Mouse (Mus musculus): ENCODE measurements around the gene Nmu.

Gene Nmu

GRCm38 (mm10) chr5:76363453-76364104, at the start of gene Nmu:
Nmu (minus strand) TSS chr5:76363788.
- DNase-seq = no peak

GRCm38 (mm10) chr5:76411697-76412096, 48.1 kb upstream of the Nmu start:
- no peak for DNase-seq

- no peak for DNase-seq
Measured at GRCm38 (mm10) chr5:76394382-76394781, 30.8 kb upstream of the Nmu start.

- no peak for DNase-seq
Measured at GRCm38 (mm10) chr5:76389041-76389795, 25.6 kb upstream of the Nmu start.

GRCm38 (mm10) chr5:76388474-76388873, 24.9 kb upstream of the Nmu start:
- no peak for DNase-seq

GRCm38 (mm10) chr5:76383673-76384072, 20.1 kb upstream of the Nmu start:
- DNase-seq = no peak

GRCm38 (mm10) chr5:76381836-76382235, 18.2 kb upstream of the Nmu start:
- DNase-seq = no peak

GRCm38 (mm10) chr5:76379216-76379615, 15.6 kb upstream of the Nmu start:
- no peak for DNase-seq

GRCm38 (mm10) chr5:76369215-76369840, 5.7 kb upstream of the Nmu start:
- no peak for DNase-seq

- DNase-seq = no peak
Measured at GRCm38 (mm10) chr5:76365406-76365805, 1.8 kb upstream of the Nmu start.

- DNase-seq = no peak
Measured at GRCm38 (mm10) chr5:76360786-76361185, 2.8 kb downstream of the Nmu start.

- no peak for DNase-seq
Measured at GRCm38 (mm10) chr5:76360057-76360456, 3.5 kb downstream of the Nmu start.

- no peak for DNase-seq
Measured at GRCm38 (mm10) chr5:76351953-76352611, 11.5 kb downstream of the Nmu start.

GRCm38 (mm10) chr5:76351537-76351936, 12.1 kb downstream of the Nmu start:
- DNase-seq = no peak

GRCm38 (mm10) chr5:76346137-76346536, 17.5 kb downstream of the Nmu start:
- DNase-seq = no peak

- no peak for DNase-seq
Measured at GRCm38 (mm10) chr5:76340931-76341330, 22.7 kb downstream of the Nmu start.

GRCm38 (mm10) chr5:76337100-76337499, 26.5 kb downstream of the Nmu start:
- DNase-seq = no peak

GRCm38 (mm10) chr5:76333833-76334232, 29.8 kb downstream of the Nmu start:
- no peak for DNase-seq

- no peak for DNase-seq
Measured at GRCm38 (mm10) chr5:76330953-76331352, 32.6 kb downstream of the Nmu start, which contains the start of gene Pdcl2. Pdcl2 (minus strand) TSS chr5:76331156.

- DNase-seq = no peak
Measured at GRCm38 (mm10) chr5:76327296-76327695, 36.3 kb downstream of the Nmu start.

GRCm38 (mm10) chr5:76325113-76325512, 38.5 kb downstream of the Nmu start:
- DNase-seq = no peak

- no peak for DNase-seq
Measured at GRCm38 (mm10) chr5:76321249-76322196, 42.1 kb downstream of the Nmu start.

Measured in cerebellum, adult 18-20 months (tissue).